Mouse (Mus musculus): ENCODE data around the gene Zbtb24. TPM values are rescaled to one million over a fixed set of nuclear protein-coding genes. Genes with fewer than 3 reads are reported as not detected.
A peak's percentile ranks its signal among the peaks of the same experiment; 100 is the strongest.
"Not testable (repeated sequence)": the region's sequence is repeated elsewhere in the genome, so short reads cannot be mapped to it uniquely, and the experiment has no call there.

Zbtb24 gene
- total RNA-seq (2021): 1 to 10 TPM; 6.9 to 7.9 TPM
- 6.0 and 8.7 TPM in 2 replicates for polyA plus RNA-seq (2012; rRNA removed)
- long read RNA-seq, transcript Zbtb24-201 (7 exons, 2,844 nt): major isoform, 5 of 6 reads
- long read RNA-seq, partial matches to known transcripts: 0 of 6 reads
- long read RNA-seq, other reads (novel, unspliced or antisense): 1 of 6 reads

- TF ChIP-seq EP300 (IDR thresholded peaks at IDR 0.05; ENCODE audit: insufficient read depth, low read depth, low read length): 0 out of 2 replicates have a peak, but pooled peaks have one; percentile 51
- peak; percentile 92 for TF ChIP-seq POLR2A (IDR thresholded peaks at IDR 0.05; ENCODE audit: insufficient read depth, low read depth, low read length)
- TF ChIP-seq CTCF (IDR thresholded peaks at IDR 0.05): no peak
- peak within 1 kb of the TSS; percentile 81 for H3K4me3 ChIP-seq
- H3K4me1 ChIP-seq (ENCODE audit: control insufficient read depth, insufficient read depth, low read length): peaks cover 2% of the 10 kb centered on the region; the same call in 1 of the 2 replicates
- H3K36me3 ChIP-seq (ENCODE audit: control insufficient read depth, insufficient read depth, low read length): no peaks in the 10 kb centered on the region
- peak within 1 kb of the TSS; percentile 90 for H3K27ac ChIP-seq
- H3K27me3 ChIP-seq (ENCODE audit: control insufficient read depth, insufficient read depth, low read length): no peaks in the 10 kb centered on the region
- under 1% methylated on average over 49 of the region's 49 CpGs for WGBS
- H3K79me2 ChIP-seq (replicated peaks; ENCODE audit: control insufficient read depth, insufficient read depth, low read length): no peaks in the 10 kb centered on the region
- peak; percentile 96 for DNase-seq
- H3K9ac ChIP-seq (ENCODE audit: low read depth, low read length): peak within 1 kb of the TSS; percentile 96
- intact Hi-C loops (cut with DNase I): loop anchor here (1.0 kb wide), 2 partner anchors 27 to 40 kb away; partner anchors contain the start of genes Ppil6 and Smpd2
Measured at GRCm38 (mm10) chr10:41450137-41450670, at the start of gene Zbtb24. TSS of gene Zbtb24 (plus strand) at chr10:41450383.

GRCm38 (mm10) chr10:41401097-41401496, 49.1 kb upstream of the Zbtb24 start:
- H3K36me3 ChIP-seq (ENCODE audit: control insufficient read depth, insufficient read depth, low read length): no peaks in the 10 kb centered on the region
- H3K27me3 ChIP-seq (ENCODE audit: control insufficient read depth, insufficient read depth, low read length): no peaks in the 10 kb centered on the region
- no peak overlapping the region for H3K4me3 ChIP-seq
- DNase-seq: no peak
- no peak overlapping the region for H3K27ac ChIP-seq
- intact Hi-C loops (cut with DNase I): no loop called here
- H3K9ac ChIP-seq (ENCODE audit: low read depth, low read length): no peak overlapping the region
- no peak for TF ChIP-seq POLR2A (IDR thresholded peaks at IDR 0.05; ENCODE audit: insufficient read depth, low read depth, low read length)
- TF ChIP-seq CTCF (IDR thresholded peaks at IDR 0.05): no peak
- H3K4me1 ChIP-seq (ENCODE audit: control insufficient read depth, insufficient read depth, low read length): no peaks in the 10 kb centered on the region
- 89% methylated on average over 3 of the region's 3 CpGs for WGBS
- H3K79me2 ChIP-seq (replicated peaks; ENCODE audit: control insufficient read depth, insufficient read depth, low read length): no peaks in the 10 kb centered on the region

GRCm38 (mm10) chr10:41403364-41403763, 46.8 kb upstream of the Zbtb24 start:
- no peak overlapping the region for H3K9ac ChIP-seq (ENCODE audit: low read depth, low read length)
- TF ChIP-seq POLR2A (IDR thresholded peaks at IDR 0.05; ENCODE audit: insufficient read depth, low read depth, low read length) (no peak), CTCF (IDR thresholded peaks at IDR 0.05) (no peak), EP300 (IDR thresholded peaks at IDR 0.05; ENCODE audit: insufficient read depth, low read depth, low read length) (no peak)
- intact Hi-C loops (cut with DNase I): no loop called here
- 55% methylated on average over 2 of the region's 2 CpGs for WGBS
- H3K27me3 ChIP-seq (ENCODE audit: control insufficient read depth, insufficient read depth, low read length): no peaks in the 10 kb centered on the region
- no peaks in the 10 kb centered on the region for H3K4me1 ChIP-seq (ENCODE audit: control insufficient read depth, insufficient read depth, low read length)
- H3K36me3 ChIP-seq (ENCODE audit: control insufficient read depth, insufficient read depth, low read length): no peaks in the 10 kb centered on the region
- H3K27ac ChIP-seq: no peak overlapping the region
- H3K79me2 ChIP-seq (replicated peaks; ENCODE audit: control insufficient read depth, insufficient read depth, low read length): no peaks in the 10 kb centered on the region
- no peak for DNase-seq
- no peak overlapping the region for H3K4me3 ChIP-seq

GRCm38 (mm10) chr10:41403893-41404612, 46.1 kb upstream of the Zbtb24 start:
- no peak for DNase-seq
- intact Hi-C loops (cut with DNase I): no loop called here
- WGBS: 31% methylated on average over 3 of the region's 3 CpGs

GRCm38 (mm10) chr10:41410176-41410575, 40.0 kb upstream of the Zbtb24 start:
- H3K9ac ChIP-seq (ENCODE audit: low read depth, low read length); H3K4me1 ChIP-seq (ENCODE audit: control insufficient read depth, insufficient read depth, low read length); H3K36me3 ChIP-seq (ENCODE audit: control insufficient read depth, insufficient read depth, low read length); H3K79me2 ChIP-seq (replicated peaks; ENCODE audit: control insufficient read depth, insufficient read depth, low read length); H3K4me3 ChIP-seq; DNase-seq; intact Hi-C loops (cut with DNase I); H3K27me3 ChIP-seq (ENCODE audit: control insufficient read depth, insufficient read depth, low read length); H3K27ac ChIP-seq: not testable (repeated sequence)
- 85% methylated on average over 4 of the region's 4 CpGs for WGBS

More at GRCm38 (mm10) chr10:41403893-41404612, 46.1 kb upstream of the Zbtb24 start:
- Histone ChIP-seq H3K79me2 (replicated peaks; ENCODE audit: control insufficient read depth, insufficient read depth, low read length) (no peaks in the 10 kb centered on the region), H3K9ac (ENCODE audit: low read depth, low read length) (no peak overlapping the region), H3K4me3 (no peak overlapping the region), H3K4me1 (ENCODE audit: control insufficient read depth, insufficient read depth, low read length) (no peaks in the 10 kb centered on the region), H3K27me3 (ENCODE audit: control insufficient read depth, insufficient read depth, low read length) (no peaks in the 10 kb centered on the region), H3K27ac (no peak overlapping the region), H3K36me3 (ENCODE audit: control insufficient read depth, insufficient read depth, low read length) (no peaks in the 10 kb centered on the region)
- TF ChIP-seq POLR2A (IDR thresholded peaks at IDR 0.05; ENCODE audit: insufficient read depth, low read depth, low read length): no peak
- TF ChIP-seq EP300 (IDR thresholded peaks at IDR 0.05; ENCODE audit: insufficient read depth, low read depth, low read length): no peak
- peak; percentile 35 for TF ChIP-seq CTCF (IDR thresholded peaks at IDR 0.05)

- H3K9ac ChIP-seq (ENCODE audit: low read depth, low read length); H3K27me3 ChIP-seq (ENCODE audit: control insufficient read depth, insufficient read depth, low read length); H3K4me3 ChIP-seq; H3K79me2 ChIP-seq (replicated peaks; ENCODE audit: control insufficient read depth, insufficient read depth, low read length); H3K4me1 ChIP-seq (ENCODE audit: control insufficient read depth, insufficient read depth, low read length); intact Hi-C loops (cut with DNase I); DNase-seq; H3K36me3 ChIP-seq (ENCODE audit: control insufficient read depth, insufficient read depth, low read length); H3K27ac ChIP-seq: not testable (repeated sequence)
- WGBS: 97% methylated on average over 1 of the region's 1 CpGs
Measured at GRCm38 (mm10) chr10:41410821-41411220, 39.4 kb upstream of the Zbtb24 start.

- H3K9ac ChIP-seq (ENCODE audit: low read depth, low read length); H3K27me3 ChIP-seq (ENCODE audit: control insufficient read depth, insufficient read depth, low read length); H3K4me3 ChIP-seq; intact Hi-C loops (cut with DNase I); H3K27ac ChIP-seq; H3K4me1 ChIP-seq (ENCODE audit: control insufficient read depth, insufficient read depth, low read length); DNase-seq; H3K79me2 ChIP-seq (replicated peaks; ENCODE audit: control insufficient read depth, insufficient read depth, low read length); H3K36me3 ChIP-seq (ENCODE audit: control insufficient read depth, insufficient read depth, low read length): not testable (repeated sequence)
- 63% methylated on average over 1 of the region's 1 CpGs for WGBS
Measured at GRCm38 (mm10) chr10:41413471-41413870, 36.7 kb upstream of the Zbtb24 start.

GRCm38 (mm10) chr10:41415368-41415767, 34.8 kb upstream of the Zbtb24 start:
- H3K4me1 ChIP-seq (ENCODE audit: control insufficient read depth, insufficient read depth, low read length); DNase-seq; intact Hi-C loops (cut with DNase I); H3K79me2 ChIP-seq (replicated peaks; ENCODE audit: control insufficient read depth, insufficient read depth, low read length); H3K27me3 ChIP-seq (ENCODE audit: control insufficient read depth, insufficient read depth, low read length); H3K36me3 ChIP-seq (ENCODE audit: control insufficient read depth, insufficient read depth, low read length); H3K27ac ChIP-seq; H3K9ac ChIP-seq (ENCODE audit: low read depth, low read length); H3K4me3 ChIP-seq: not testable (repeated sequence)
- WGBS: 88% methylated on average over 2 of the region's 2 CpGs
